ENCODE assay signal across 34 mouse cellular contexts in the genomic region with DNA sequence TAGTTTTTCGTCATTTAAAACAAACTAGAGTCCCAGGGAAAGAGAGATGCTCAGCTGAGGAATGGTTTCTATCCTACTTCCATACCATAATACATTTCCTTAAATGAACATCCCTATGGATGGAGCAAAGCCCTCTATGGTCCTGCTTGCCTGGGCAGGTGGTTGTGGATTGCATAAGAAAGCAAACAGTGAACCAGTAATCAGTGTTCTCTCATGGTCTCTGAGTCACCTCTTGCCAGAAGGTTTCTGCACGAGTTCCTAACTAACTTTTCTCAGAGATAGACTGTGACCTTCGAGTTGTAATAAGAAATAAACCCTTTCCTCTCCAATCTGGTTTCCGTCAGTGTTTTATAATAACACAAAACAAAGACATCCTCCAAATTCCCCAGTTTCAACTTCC.
"Had no signal": no experiment of that assay in that cellular context is flagged by ENCODE, and none has a peak within 500 bp of the region (broad histone marks: within the 10 kb centered on the region; RNA-seq: fewer than 3 reads in every experiment).

No protein-coding gene starts in this region.

- H3K9me3 ChIP-seq: heart, embryonic 10.5 days; heart, embryonic 13.5 days; heart, embryonic 15.5 days; hindbrain, embryonic 10.5 days; hindbrain, embryonic 12.5 days; hindbrain, embryonic 13.5 days; hindbrain, embryonic 15.5 days; kidney, embryonic 15.5 days had no signal

- H3K9ac ChIP-seq: heart, embryonic 13.5 days; heart, embryonic 15.5 days; hindbrain, embryonic 12.5 days; hindbrain, embryonic 13.5 days; hindbrain, embryonic 14.5 days; hindbrain, embryonic 15.5 days; kidney, embryonic 15.5 days had no signal

- H3K4me3 ChIP-seq: heart, adult 2 months; heart, embryonic 10.5 days; heart, embryonic 13.5 days; heart, embryonic 15.5 days; hindbrain, embryonic 10.5 days; hindbrain, embryonic 12.5 days; hindbrain, embryonic 13.5 days; hindbrain, embryonic 15.5 days; kidney, embryonic 15.5 days; layer of hippocampus, adult 2 months; left cerebral cortex, adult 2 months had no signal

- H3K4me2 ChIP-seq: heart, embryonic 11.5 days; heart, embryonic 13.5 days; heart, embryonic 15.5 days; hindbrain, embryonic 12.5 days; hindbrain, embryonic 13.5 days; hindbrain, embryonic 14.5 days; hindbrain, embryonic 15.5 days; kidney, embryonic 15.5 days had no signal

- DNase-seq: heart, adult 18-20 months; heart, adult 2 months; heart, postnatal 10 days; heart, postnatal 14 days; heart, postnatal 36 days; heart, postnatal 4 days; kidney, adult 11 months; kidney, adult 18-20 months; kidney, adult 2 months; kidney, adult 8-10 months; kidney, adult 9 months; kidney, postnatal 10 days; kidney, postnatal 14 days; kidney, postnatal 25 days; kidney, postnatal 36 days; kidney, postnatal 4 days; layer of hippocampus, adult 9-11 months; layer of hippocampus, postnatal 36 days had no signal

- H3K27ac ChIP-seq: heart, adult 2 months; heart, embryonic 10.5 days; heart, embryonic 13.5 days; heart, embryonic 15.5 days; hindbrain, embryonic 10.5 days; hindbrain, embryonic 12.5 days; hindbrain, embryonic 13.5 days; hindbrain, embryonic 14.5 days; hindbrain, embryonic 15.5 days; hindbrain, postnatal 0 days; kidney, embryonic 15.5 days; kidney, postnatal 0 days; layer of hippocampus, adult 2 months; left cerebral cortex, adult 2 months had no signal

- H3K36me3 ChIP-seq: heart, embryonic 10.5 days; heart, embryonic 13.5 days; heart, embryonic 15.5 days; hindbrain, embryonic 10.5 days; hindbrain, embryonic 12.5 days; hindbrain, embryonic 13.5 days; hindbrain, embryonic 15.5 days; kidney, embryonic 15.5 days had no signal

- ATAC-seq: hindbrain, embryonic 16.5 days; hindbrain, postnatal 0 days; inflammation-experienced regulatory T-cells, adult 6 months had no signal

- H3K27me3 ChIP-seq: heart, embryonic 13.5 days; heart, embryonic 15.5 days; hindbrain, embryonic 12.5 days; hindbrain, embryonic 13.5 days; hindbrain, embryonic 15.5 days; kidney, embryonic 15.5 days had no signal

- H3K4me1 ChIP-seq: heart, embryonic 10.5 days; heart, embryonic 13.5 days; heart, embryonic 15.5 days; hindbrain, embryonic 10.5 days; hindbrain, embryonic 12.5 days; hindbrain, embryonic 13.5 days; hindbrain, embryonic 15.5 days; kidney, embryonic 15.5 days had no signal
